Mouse (Mus musculus) heart, embryonic 13.5 days (tissue): ENCODE results near the gene Kcne1l. TPM values are rescaled to one million over a fixed set of nuclear protein-coding genes. Genes with fewer than 3 reads are reported as not detected.

Experiments
- ATAC-seq: fragments of 200-750 bp; cut with Nextera tagmentation; 2 replicates; pipeline ENCODE4 v1.8.0; 2017; ENCODE audit warnings: moderate TSS enrichment; ENCODE audit not compliant: insufficient number of reproducible peaks, low FRiP score, low TSS enrichment; ENCODE audit errors: extremely low read depth
- H3K27ac ChIP-seq: fragments of 300-500 bp; sonication (generic); replicated peaks from 2 replicates; pipeline ENCODE4 v1.5.1; 2015; ENCODE audit warnings: moderate library complexity, mild to moderate bottlenecking, inconsistent platforms
- H3K27me3 ChIP-seq: fragments of 300-500 bp; sonication (generic); replicated peaks from 2 replicates; pipeline ENCODE4 v1.6.1; 2015; ENCODE audit warnings: mild to moderate bottlenecking, inconsistent platforms
- H3K36me3 ChIP-seq: fragments of 300-500 bp; sonication (generic); 2 replicates; pipeline ENCODE4 v1.6.1; 2015; ENCODE audit warnings: mild to moderate bottlenecking, inconsistent platforms
- H3K4me1 ChIP-seq: fragments of 300-500 bp; sonication (generic); 2 replicates; pipeline ENCODE4 v1.6.1; 2015; ENCODE audit warnings: inconsistent platforms
- H3K4me2 ChIP-seq: fragments of 300-500 bp; sonication (generic); 2 replicates; pipeline ENCODE4 v1.6.1; 2015; ENCODE audit warnings: inconsistent platforms, mild to moderate bottlenecking, moderate library complexity
- H3K4me3 ChIP-seq: fragments of 300-500 bp; sonication (generic); 2 replicates; pipeline ENCODE4 v1.5.1; 2015; ENCODE audit warnings: moderate library complexity, mild to moderate bottlenecking, inconsistent platforms
- H3K9ac ChIP-seq: fragments of 300-500 bp; sonication (generic); 2 replicates; pipeline ENCODE4 v1.6.1; 2015; ENCODE audit warnings: inconsistent platforms, mild to moderate bottlenecking, moderate library complexity
- H3K9me3 ChIP-seq: fragments of 300-500 bp; sonication (generic); 2 replicates; pipeline ENCODE4 v1.6.1; 2016; ENCODE audit warnings: inconsistent platforms
- WGBS: fragments of 180-500 bp; shearing (Covaris S2); methylation state at CpG from one replicate; pipeline ENCODE4 v1.1.7; 2015; ENCODE audit warnings: mixed read lengths; 5-methylcytosine and 5-hydroxymethylcytosine counted together
- polyA plus RNA-seq: library from polyadenylated mRNA; unstranded; fragments of >200 nt; fragmentation: Nextera tagmentation; extraction: Ambion mirVana; gene quantifications from 2 replicates; pipeline ENCODE4 v1.2.1, GENCODE M21; 2015

Gene Kcne1l
- polyA plus RNA-seq, 1 experiment from 2014 or later, result 21.2 TPM

GRCm38 (mm10) chrX:142285905-142286304 lies 20.2 kb downstream of the Kcne1l start:
- ATAC-seq, result no peak
- H3K36me3 ChIP-seq, result no peaks in the 10 kb centered on the region
- no peak overlapping the region for H3K27ac ChIP-seq
- no peak overlapping the region; the same call in 1 of the 2 replicates for H3K4me2 ChIP-seq
- no peaks in the 10 kb centered on the region for H3K9me3 ChIP-seq
- H3K4me3 ChIP-seq, result no peak overlapping the region
- 31% methylated on average over 5 of the region's 5 CpGs for WGBS
- H3K4me1 ChIP-seq, result peaks cover 8% of the 10 kb centered on the region; the same call in 1 of the 2 replicates
- no peaks in the 10 kb centered on the region; the same call in 1 of the 2 replicates for H3K27me3 ChIP-seq
- no peak overlapping the region for H3K9ac ChIP-seq

DNA sequence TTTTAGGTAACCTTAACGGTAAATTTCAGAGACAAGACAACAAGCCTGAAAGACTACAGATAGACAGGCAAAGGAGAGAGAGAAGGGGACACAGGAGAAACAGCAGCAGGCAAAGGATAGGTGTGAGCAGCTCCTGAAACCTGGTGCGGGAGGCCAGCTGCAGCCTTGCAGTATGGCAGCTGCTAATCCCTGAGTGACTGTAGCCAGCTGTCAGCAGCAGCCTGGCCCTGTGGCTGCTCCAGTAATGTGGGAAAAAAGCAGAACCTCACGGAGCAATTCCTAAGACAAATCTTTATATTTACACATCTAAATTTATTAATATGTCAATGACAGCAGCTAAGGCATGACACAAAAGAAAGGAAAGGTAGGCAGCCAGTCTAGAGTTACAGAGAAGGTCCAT lies 29.5 kb downstream of the Kcne1l start:
- Histone ChIP-seq H3K9ac (no peak overlapping the region), H3K27me3 (peaks cover 10% of the 10 kb centered on the region), H3K36me3 (no peaks in the 10 kb centered on the region), H3K9me3 (no peaks in the 10 kb centered on the region), H3K4me3 (no peak overlapping the region), H3K4me2 (no peak overlapping the region), H3K4me1 (no peaks in the 10 kb centered on the region), H3K27ac (no peak overlapping the region)
- no peak for ATAC-seq
- 44% methylated on average over 3 of the region's 3 CpGs for WGBS

DNA sequence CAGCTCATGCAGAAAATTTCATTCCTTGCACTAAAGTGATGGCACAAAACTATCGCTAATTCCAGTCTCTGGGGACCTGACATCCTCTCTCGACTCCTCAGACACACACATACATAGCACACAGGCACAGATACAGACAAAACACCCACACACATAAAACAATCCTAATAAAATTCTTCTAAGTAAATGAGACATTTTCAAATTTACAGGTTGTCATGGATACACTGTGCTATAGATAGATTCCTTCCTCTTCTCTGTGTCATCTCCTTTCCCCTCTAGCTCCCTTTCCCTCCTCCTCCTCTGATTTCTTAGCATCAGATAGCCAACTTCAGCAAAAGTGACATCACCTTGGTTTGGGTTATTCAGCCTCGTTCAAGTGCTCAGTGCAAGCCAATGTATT lies 30.1 kb downstream of the Kcne1l start:
- no peaks in the 10 kb centered on the region for H3K9me3 ChIP-seq
- no peak for ATAC-seq
- WGBS, result 53% methylated on average over 3 of the region's 3 CpGs
- H3K9ac ChIP-seq, result no peak overlapping the region
- no peak overlapping the region for H3K4me2 ChIP-seq
- H3K4me3 ChIP-seq, result no peak overlapping the region
- H3K27me3 ChIP-seq, result peaks cover 10% of the 10 kb centered on the region; the same call in 1 of the 2 replicates
- no peak overlapping the region for H3K27ac ChIP-seq
- no peaks in the 10 kb centered on the region for H3K4me1 ChIP-seq
- H3K36me3 ChIP-seq, result no peaks in the 10 kb centered on the region

Other genes with a start within 250 kb of the Kcne1l start
- gene Gucy2f, start 109.4 kb downstream of the Kcne1l start, polyA plus RNA-seq, result not detected in 2 replicates
- 9.7 and 11.0 TPM in 2 replicates for gene Nxt2, start 79.5 kb downstream of the Kcne1l start, polyA plus RNA-seq
- gene Acsl4, start 84.2 kb upstream of the Kcne1l start, polyA plus RNA-seq, result 12.8 and 13.0 TPM in 2 replicates